Mouse (Mus musculus): ENCODE data around the gene Mex3a.

Gene Mex3a

DNA sequence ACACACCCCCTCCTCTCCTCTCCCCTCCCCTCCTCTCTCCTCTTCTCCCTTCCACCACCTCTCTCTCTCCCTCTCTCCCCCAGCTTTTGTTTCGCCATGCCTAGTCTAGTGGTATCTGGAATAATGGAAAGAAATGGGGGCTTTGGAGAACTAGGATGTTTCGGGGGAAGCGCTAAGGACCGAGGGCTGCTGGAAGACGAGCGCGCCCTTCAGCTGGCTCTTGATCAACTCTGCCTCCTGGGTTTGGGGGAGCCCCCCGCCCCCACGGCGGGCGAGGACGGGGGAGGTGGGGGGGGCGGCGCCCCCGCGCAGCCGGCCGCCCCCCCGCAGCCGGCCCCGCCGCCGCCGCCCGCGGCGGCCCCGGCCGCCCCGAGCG is at the start of gene Mex3a:
Gene Mex3a (plus strand): TSS at position 97 of the 376 bp plus-strand sequence.
- DNase-seq (ENCODE audit: low read depth, low spot score): no peak

DNA sequence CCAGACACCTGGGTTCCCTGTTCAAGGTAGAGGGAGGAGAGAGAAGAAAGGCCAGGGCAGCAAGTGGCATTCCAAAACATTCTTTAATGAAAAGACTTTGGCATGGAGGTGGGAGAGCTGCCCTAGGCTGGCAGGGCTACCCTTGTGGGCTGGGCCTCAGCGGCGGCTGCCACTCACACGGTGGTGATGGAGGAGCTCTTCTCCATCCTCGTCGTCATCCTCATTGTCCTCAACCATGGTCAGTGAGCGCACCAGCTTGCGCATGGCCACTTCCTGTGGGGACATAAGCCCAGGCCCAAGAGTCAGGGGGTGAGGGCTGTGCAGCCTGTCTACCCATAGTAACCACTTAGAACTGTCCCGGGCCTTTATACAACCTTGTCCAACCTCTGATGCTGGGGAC is 49.1 kb upstream of the Mex3a start:
- DNase-seq (ENCODE audit: low read depth, low spot score): no peak

DNA sequence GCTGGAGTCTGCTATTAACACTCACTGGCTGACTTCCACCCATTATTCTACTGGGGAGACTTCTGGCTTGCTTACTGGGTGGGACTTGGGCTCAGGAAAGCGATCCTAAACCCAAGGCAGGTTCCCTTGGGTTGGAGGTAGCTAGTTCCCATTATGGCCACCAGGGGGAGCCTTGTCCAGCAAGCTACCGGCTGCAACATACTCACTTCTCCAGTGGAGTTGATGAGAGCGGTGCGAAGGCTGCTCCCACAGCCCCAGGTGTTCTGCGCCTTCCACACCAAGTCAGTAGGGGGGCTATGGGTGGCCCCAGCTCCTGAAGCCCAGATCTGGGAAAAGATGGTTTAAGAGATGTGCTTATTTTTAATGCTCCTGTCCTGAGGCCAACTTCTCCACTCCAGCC is 48.6 kb upstream of the Mex3a start:
- peak; percentile 68 for DNase-seq (ENCODE audit: low read depth, low spot score)

DNA sequence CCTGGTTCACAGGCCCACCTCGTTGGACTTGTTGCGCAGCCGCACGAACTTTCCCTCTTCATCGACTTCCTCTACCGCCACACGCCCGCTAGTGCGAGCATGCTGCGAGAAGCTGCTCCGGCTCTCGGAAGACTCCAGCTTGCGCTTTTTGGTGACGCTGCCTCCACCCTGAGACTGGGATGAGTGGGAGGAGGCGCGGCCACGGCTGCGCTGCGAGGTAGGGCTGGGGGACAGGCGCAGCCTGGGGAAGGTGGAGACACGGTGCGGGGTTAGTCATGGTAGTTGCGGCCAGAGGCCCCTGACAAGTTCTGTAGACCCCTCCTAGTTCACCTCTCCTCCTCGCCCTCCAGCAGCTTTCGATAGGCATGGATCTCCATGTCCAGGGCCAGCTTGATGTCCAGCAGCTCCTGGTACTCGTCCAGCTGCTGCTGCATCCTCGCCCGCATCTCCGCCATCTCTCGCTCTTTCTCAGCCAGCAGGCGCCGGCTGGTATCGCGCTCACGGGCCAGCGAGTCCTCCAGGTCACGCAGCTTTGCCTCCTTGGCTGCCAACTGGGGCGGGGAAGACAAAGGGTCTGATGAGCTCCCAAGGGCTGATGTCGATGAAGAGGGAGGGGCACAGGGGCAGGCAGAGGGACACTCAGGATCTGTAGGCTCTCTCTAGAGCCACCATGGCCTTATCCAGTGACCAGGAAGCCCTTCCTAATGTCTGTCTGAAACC is 47.4 kb upstream of the Mex3a start:
- no peak for DNase-seq (ENCODE audit: low read depth, low spot score)

DNA sequence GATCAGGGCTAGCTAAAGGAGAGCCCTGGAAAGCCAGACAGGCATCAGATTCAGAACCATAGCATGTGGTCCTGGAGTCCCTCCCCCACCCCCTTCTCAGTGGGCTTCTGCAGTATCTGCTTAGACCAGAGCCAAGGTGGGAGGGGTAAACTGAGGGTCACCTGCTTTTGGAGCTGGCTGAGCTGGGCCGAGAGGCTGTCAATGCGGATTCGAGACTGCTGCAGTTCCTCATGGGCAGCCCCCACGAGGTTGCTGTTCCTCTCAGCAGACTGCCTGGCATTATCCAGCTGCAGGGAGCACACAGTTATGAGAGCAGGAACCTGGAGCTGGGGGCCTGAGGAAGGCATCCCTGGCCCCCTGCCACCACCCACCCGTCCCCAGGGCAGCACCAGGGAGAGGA is 46.2 kb upstream of the Mex3a start:
- DNase-seq (ENCODE audit: low read depth, low spot score): no peak

DNA sequence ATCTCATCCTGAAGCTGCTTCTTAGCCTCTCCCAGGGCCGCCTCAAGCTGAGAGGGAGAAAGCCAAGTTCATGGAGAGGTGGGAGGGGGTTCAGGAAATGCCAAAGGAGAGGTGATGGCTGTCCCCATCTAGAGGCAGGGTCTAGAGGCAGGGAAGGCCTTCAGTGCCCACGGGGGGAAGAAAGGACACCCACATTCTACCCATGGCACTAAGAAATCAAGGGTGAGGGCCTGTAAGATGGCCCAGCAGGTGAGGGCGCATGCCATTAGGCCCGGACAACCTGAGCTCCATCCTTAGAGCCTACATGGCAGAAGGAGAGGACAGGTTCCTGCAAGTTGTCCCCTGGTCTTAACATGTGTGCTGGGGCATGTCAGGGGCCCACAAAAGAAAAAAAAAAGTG is 45.3 kb upstream of the Mex3a start:
- no peak for DNase-seq (ENCODE audit: low read depth, low spot score)

DNA sequence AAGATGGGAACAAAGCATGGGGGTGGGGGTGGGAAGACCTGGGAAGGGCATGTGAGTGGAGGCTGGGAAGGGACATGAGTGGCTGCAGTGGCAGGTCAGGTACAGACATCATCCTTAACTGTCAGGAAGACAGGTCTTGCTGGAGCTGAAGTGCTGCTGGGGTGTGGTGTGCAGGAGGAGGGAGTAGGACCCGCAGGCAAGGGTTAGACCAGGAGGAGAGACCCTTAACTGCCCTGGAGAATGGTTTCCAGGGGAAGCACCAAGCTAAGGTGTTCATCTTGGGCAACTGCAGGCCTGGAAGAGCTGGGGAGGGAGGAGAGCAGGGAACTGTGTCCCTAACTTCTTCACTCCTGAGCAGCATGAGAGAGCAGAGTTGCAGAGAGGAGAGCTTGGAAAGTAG is 44.8 kb upstream of the Mex3a start:
- no peak for DNase-seq (ENCODE audit: low read depth, low spot score)

DNA sequence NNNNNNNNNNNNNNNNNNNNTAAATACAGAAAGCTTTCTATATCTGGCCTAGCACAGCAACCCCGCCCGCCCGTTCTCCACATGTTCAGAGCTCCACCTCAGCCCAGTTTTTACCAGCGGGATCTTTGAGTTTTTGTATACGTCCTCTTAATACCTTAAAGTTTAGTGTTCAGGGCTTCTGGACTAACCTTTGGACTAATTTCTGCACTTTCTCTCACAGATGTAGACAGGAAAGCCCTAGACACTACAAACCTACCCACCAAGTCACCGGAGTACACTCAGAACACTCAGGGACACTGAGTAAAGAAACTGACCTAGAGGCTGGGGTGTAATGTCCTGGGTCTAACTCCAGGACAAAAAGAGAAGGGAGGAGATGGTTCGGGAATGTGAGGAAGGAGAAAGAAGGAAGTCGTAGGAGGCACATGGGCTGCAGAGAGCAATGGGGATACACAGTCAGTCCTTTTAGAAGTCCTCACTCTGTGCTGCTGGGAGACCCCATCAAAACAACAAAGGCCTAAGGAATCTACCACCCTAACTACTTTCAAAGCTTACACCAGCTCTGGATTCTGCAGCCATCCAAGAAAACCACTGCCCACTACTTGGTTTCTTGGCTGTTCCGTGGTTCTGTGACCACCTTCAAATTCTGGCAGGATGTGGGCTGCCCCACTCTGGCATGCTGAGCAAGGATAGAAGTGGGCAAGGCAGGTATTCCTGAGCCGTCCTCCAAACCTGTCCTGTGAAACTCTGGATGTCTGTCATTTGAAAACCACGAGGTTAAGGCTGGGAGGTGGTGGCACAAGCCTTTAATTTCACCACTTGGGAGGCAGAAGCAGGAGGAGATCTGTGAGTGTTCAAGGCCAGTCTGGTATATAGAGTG is 38.3 kb upstream of the Mex3a start:
- no peak for DNase-seq (ENCODE audit: low read depth, low spot score)

DNA sequence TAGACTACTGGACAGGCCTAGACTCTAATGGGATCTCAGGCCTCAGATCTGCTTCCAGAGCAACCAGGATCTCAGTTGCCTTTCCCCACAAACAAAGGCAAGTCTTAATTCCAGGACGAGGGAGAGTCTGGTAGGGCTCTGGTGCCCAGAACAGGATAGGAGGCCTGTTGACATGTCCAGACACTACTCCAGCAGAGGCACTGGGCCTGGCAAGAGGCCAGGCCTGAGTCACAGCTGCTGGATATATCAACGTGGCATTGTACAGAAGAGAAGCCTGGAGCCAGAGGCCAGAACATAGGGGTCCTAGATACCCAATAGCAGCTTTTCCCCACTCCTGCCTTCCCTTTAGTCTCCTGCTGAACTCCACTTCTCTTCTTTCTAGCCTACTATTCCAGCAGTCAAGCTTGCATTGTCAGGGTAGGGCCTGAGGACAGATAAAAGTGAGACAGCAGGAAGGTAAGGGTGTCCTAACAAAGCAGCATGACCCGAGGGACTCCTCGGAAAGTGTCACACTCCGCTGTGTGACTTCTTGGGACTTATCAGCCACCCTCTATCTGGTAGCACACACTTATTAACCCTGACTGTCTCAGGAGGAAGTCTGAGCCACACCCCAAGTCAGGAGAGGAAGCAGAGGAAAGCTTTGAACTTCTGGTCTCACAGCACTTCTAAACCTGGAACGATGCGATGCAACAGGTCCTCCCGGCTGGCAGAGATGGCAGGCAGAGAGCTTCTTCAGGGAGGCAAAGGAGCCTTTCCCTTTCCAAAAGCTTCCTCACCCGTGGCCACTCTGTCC is 37.2 kb upstream of the Mex3a start:
- peak; percentile 93 for DNase-seq (ENCODE audit: low read depth, low spot score)

DNA sequence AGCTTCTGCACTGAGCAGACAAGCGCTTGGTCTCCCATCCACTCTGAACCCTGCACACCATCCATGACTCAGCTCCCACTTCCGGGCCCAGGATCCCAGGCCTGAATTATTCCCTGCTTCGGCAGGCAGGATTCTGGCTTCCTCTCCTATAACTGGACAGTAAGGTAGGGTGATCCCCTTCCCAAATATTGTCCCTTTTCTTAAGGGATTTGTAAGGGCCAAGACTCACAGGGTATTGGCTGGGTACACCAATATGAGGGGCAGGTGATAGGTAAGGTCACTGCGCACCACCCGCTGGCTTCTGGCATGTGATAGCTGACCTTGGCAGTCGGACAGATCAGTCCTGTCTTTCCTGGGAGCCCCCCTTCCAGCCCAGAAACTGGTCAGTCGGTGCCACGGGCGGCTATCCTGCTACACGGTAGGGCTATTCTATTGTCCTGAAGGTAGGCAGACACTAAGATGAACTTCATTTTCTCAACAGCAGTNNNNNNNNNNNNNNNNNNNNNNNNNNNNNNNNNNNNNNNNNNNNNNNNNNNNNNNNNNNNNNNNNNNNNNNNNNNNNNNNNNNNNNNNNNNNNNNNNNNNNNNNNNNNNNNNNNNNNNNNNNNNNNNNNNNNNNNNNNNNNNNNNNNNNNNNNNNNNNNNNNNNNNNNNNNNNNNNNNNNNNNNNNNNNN is 36.3 kb upstream of the Mex3a start:
- no peak for DNase-seq (ENCODE audit: low read depth, low spot score)

DNA sequence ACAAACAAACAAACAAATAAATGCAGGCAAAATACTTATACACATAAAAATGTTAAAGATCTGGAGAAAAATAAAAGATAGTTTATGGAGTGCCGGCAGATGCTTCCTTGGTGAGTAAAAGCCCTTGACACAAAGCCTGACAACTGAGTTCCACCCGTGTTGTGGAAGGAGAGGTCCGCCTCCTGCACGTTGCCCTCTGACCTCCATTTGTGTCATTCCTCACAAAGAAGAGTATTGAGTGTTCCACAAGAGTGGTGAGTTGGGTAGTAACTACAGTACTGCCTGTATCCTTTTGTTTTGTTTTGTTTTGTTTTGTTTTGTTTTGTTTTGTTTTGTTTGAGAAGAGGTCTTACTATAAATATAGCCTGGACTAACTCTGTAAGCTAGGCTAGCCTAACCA is 32.6 kb upstream of the Mex3a start:
- no peak for DNase-seq (ENCODE audit: low read depth, low spot score)

DNA sequence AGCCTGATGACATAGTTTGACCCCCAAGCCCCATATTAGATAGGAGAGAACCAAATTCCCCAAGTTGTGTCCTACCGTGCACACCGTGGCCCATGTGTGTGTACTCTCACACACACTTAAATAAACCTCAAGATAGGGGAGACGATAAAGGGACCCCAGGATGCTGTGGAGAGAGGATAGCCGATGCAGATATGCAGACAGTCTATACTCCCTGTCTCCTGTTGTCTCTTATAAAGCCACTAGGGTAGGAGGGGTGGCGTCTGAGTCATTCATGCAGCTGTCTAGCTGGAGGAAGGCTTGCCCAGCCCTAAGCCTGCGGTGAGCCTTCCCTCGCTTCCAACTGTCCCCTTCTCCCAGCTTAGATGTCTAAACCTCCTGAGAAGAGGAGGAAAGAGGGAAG is 32.1 kb upstream of the Mex3a start:
- no peak for DNase-seq (ENCODE audit: low read depth, low spot score)

DNA sequence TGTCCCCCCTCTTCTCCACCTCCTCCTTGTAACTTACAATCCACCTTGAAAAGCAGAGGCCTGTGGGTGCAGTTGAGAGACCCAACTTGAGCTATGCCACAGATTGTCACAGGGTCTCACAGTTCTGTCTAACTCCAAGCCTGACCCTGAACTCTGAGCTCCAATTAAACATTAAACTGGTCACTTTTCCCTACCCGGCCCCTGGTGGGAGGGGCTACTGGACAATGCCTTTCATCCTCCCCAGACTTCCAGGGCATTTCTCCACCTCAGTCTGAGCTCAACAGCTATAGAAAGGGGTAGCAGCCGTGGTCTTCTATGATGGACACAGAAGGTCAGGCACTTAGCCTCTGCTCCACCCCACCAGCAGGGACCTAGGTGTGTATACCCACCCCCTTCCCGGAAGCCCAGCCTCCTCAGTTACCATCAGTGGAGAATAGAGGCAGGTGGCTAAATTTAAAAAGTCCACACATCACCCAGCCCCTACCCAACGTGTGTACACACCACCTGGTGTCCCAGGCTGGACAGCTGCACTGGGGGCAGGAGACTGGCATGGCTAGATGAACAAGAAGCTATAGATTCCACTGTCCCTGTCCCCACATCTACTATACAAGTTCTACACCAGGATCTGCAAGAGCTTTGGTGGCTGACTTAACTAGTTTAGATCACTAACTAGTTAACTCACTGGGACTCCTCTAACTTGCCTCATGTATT is 31.4 kb upstream of the Mex3a start:
- no peak for DNase-seq (ENCODE audit: low read depth, low spot score)

DNA sequence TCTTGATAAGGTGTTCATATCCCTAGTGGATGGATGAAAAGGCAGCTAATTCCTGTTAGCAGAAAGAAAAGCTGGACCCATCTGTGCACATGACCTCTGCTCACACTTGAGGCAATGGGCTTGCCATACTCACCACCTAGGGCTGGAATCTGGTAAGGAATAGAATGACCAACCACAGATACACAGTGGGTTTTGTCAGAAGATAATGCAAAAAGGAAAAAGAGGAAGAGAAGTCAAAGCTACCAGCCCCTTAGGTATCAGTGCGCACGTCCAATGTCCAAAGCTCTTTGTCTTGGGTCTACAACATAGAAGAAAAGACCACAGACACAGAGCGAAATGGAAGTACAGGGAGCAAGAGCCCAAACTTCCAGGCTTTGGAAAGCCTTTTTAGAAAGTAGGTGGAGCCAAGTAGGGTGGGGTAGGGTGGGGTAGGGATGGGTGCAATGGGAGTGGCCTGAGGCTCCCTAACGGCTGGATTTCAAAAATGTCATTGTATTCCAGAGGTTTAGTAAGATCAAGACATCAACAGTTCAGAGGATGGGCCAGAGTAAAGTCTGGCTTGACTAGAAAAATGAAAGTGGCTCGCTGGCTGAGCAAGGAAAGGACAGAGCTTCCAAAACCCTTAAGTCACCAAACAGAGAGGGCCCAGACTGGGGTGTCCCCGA is 30.7 kb upstream of the Mex3a start:
- DNase-seq (ENCODE audit: low read depth, low spot score): no peak

DNA sequence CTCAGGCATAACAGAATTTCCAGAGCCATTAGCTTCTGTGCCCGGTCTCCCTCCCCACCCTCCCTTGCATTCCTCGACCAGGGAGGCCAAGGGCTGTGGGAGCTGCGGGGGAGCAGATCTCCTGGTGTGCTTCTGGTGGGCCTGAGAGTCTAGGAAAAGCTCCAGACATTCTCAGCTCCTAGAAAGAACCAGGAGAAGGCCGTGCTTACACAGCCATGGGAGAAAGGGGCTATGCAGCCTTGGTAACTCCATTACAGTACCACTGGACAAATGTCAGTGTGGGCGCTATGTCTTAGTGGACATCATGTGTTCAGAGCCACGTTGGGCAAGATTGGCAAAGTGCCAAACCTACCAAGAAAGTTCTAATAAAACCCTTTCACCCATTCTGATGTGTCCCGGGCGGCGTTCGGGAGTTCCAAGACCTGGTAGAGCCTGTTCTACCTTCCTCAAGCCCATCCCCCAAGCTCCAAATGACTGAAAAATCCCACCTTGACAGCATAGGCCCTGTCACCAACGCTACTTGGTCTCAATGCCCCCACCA is 30.1 kb upstream of the Mex3a start:
- DNase-seq (ENCODE audit: low read depth, low spot score): no peak

DNA sequence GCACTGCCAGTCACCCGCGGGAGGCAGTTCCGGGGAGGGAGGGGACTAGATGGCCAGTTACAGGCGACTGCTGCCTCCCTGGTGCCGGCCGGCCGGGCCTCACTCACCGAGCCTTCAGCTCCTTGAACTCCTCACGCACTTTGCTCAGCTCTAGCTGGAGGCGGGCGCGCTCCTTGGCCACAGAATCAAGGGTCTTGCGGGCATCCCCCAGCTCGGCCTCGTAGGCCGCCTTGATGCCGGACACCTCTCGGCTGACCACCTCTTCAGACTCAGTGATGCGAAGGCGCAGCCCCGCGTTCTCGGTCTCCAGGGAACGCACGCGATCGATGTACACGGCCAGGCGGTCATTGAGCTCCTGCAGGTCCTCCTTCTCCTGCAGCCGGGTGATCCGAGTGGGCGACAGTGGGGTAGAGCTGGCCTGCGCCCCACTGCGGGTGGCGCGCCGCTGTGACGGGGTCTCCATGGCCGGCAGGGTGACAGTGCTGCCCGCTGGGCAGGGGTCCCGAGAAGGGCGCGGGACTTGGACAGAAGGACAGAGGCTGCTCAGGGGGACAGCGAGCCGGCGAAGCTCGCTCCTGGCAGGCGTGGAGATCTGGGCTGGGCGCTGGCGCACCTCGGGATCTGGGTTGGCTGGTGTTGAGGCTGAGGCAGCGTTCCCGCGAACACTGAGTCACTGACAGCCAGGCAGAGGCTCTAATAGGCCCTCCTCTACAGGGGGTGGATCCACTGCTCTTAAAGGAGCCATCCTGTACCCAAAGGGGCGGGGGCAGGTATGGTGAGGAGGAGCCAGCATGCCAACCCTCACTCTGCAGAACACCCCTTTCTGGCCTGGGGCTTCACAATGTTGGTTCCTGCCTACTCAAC is 29.3 kb upstream of the Mex3a start:
- DNase-seq (ENCODE audit: low read depth, low spot score): peak; percentile 95

DNA sequence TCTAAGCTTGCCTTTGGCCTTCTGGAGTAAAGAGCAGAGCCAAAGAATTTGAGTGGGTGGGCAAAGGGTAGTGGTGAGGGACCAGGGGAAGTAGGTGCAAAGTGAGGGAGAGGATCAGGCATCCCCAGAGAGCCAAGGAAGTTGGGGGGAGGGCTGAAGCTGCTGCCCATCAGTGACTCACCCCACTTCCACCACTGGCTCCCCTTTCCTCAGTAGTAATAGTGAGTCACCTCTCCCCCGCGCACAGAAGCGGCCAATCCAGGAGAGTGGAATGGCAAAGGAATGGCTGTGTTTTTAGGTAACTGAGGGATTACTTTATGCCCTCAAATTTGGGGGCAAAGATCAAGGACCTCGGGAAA is 28.7 kb upstream of the Mex3a start:
- DNase-seq (ENCODE audit: low read depth, low spot score): no peak

DNA sequence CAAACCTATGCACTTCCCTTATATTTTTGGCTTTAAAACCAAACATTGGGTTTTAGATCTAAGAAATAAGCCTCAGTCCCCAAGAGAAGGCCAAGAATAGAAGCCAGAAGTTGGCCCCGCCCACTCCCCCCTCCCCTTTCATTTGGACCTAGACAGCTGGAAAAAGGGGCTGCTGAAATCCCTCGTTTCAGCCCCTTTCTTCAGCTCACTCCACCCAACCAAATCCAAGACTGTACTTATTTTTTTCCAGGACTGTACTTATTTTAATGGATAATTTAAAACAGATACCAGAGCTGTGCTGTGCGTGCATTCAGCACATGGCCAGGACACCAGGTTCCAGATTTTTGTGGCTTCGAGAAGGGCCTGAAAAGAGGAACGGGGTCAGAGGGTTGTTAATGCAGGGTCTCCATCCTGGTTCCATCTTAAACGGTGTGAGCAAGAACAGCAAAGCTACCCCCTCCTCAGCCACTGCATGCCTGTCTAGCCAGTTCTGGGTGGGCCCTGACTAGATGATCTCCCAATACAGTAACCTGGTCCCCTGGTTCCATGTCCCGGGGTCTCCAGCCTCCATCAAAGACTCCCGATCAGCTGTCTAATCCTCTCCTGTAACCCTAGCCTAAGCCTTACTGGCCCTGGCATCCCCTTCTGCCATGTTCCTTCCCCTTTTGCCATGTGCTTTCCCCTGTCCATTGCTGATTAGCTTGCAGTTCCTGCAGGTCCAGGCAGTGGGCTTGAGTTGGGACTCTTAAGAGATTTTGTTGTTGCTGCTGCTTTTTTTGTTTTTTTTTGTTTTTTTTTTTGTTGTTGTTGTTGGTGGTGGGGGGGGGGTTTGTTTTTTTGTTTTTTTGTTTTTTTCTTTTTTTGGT is 28.1 kb upstream of the Mex3a start:
- no peak for DNase-seq (ENCODE audit: low read depth, low spot score)

Data from skeletal muscle tissue, adult 2 months (tissue).